Mouse (Mus musculus) CD8-positive naive resting alpha-beta T cell, adult 2 months (primary cell): Measurements from ENCODE around the gene Lhfpl2.

Experiments
- DNase-seq, 2 experiments: peaks; one replicate each; pipeline ENCODE4 v3.0.0; 2022; ENCODE audit warnings: low read depth in 2 of 2, low spot score in 2 of 2

Lhfpl2 gene

GRCm38 (mm10) chr13:94207973-94208372 lies 150.4 kb downstream of the Lhfpl2 start:
- no peak for DNase-seq

DNA sequence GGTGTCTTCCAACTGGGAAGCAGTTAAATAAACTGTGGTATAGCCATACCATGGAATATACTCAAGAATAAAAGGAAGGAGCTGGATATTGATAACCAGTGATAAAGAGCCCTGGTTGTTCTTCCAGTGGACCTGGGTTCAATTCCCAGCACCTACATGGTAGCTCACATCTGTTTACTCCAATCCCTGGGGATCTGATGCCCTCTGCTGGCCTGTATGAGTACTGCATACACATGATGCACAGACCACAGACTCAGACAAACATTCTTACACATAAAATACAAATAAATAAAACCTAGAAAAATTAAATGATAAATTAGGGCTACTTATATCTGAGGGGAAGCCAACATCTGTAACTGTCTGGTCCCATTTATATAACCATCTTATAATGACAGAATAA lies 151.3 kb downstream of the Lhfpl2 start:
- DNase-seq, result no peak

DNA sequence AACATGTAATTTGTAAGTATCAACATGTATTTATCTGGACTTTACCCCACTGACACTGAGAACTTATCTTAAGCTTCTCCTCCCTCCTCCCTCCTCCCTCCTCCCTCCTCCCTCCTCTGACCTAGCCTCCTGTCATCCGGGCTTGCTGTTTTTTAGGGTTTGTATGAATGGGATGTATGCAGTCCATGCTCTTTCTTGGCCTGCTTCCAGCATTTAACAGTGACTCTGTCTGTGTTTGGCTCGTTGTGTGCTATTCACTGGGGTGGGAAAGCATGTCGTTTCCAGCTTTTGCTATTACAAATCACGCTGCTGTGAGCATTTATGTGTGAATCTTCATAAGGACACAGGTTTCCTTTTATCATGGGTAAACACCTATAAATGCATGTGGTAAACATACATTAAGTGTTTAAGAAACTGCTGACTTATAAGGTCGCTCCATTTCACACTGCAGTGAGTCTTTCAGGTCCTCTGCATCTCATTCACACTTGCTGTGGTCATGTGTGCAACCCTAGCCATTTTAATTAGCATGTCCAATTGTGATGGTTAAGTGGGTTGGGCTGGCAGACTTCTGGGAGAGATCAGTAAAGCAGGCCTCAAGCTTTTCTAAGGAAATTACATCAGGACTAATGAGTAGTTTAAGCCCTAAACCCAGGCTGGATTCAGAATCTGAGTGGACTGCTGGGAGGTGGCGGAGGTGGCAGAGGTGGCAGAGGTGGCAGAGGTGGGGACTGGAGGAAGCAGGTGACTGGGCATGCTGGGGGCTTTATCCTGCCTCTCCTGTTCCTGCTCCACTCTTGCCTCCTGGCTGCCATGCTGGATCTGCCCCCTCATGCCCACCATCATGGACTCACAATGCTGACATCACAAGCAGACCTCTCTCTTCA lies 153.9 kb downstream of the Lhfpl2 start:
- DNase-seq, result no peak

GRCm38 (mm10) chr13:94212179-94212578 lies 154.6 kb downstream of the Lhfpl2 start:
- DNase-seq, result no peak

DNA sequence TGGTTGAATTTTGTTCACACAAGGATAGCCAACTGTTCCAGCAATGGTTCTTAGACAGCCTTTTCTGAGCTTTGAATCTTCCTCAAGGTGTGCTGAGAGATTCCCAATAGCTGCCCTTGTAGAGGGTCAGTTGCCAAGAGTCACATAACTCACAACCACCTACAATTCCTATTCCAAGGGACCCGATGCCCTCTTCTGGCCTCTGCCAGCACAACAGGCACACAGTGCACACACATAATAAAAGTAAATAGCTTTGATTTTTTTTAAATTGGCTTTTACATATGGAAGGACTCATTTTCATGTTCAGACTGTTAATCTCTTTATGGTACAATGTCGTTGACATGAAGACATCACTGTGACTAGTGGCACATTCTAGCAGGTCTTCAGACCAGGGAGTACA lies 155.1 kb downstream of the Lhfpl2 start:
- DNase-seq, result no peak

DNA sequence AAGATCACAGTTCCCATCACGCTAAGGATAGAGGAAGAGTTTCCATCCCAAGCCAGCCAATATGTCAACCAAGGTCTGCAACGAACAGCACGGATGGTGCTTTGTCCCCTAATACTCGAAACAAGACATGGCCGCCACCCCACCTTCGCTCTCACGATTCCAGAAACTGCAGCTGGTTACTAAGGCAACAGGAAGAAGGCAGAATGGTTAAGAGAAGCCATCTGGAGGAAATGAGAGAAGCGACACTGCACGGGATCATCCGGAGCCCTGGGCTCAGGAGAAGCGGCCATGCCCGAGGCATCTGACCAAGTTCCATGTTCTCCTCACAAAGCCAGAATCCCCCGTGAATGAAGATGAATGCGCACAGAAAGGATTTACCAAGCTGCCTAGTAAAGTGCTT lies 166.0 kb downstream of the Lhfpl2 start:
- no peak for DNase-seq

- no peak for DNase-seq
These were observed 167.4 kb downstream of the Lhfpl2 start for GRCm38 (mm10) chr13:94224717-94225705.

DNA sequence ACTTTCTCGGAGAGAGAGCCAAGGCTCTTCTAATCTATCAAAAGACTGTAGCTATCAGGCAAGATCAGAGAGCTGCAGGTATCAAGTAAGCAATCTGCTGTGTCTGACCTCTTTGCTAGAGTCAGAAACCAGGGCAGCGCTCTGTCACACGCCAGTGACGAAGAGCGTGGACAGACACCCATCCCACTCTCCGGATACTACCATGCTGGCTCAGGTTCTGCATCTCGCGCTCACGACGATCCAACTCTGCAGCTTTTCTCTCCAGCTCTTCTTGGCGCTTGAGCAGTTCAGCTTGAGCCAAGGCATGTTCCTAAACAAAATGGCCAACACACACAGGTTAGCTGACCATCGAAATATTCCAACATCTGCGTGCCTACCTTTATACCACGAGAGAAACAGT lies 174.3 kb downstream of the Lhfpl2 start:
- DNase-seq, result no peak

DNA sequence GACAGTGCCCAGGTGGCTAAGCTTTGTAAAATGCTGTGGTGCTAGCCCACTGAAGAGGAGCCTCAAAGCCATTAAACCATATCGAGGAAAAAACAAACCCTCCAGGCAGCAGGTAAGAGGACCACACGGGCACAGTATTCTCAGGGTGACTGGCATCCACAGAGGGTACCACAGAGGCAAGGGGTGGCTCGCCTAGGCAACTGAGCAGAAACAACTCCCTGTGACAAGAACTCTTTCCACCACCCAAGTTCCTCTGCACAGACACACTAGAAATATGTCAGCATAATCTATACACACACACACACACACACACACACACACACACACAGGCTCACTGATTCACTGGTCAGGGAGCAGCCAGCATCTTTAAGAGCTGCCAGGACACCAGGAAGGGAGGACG lies 181.9 kb downstream of the Lhfpl2 start:
- DNase-seq, result no peak

- no peak for DNase-seq
These were observed 182.5 kb downstream of the Lhfpl2 start for GRCm38 (mm10) chr13:94240111-94240510.

DNA sequence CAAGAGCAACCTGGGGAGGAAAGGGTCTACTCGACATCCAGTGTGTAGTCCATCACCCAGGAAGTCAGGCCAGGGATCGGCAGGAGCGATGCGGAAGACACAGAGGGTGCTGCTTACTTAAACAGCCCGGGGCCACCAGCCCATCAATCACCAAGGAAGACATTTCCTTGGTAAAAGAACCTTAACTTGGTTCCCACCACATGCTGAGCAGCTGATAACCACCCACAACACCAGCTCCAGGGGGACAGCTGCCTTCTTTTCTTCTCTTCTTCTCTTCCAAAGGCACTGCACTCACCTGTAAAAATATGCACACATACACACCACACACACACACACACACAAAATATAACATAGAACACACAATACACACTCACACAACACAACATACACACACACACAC lies 183.3 kb downstream of the Lhfpl2 start:
- no peak for DNase-seq

DNA sequence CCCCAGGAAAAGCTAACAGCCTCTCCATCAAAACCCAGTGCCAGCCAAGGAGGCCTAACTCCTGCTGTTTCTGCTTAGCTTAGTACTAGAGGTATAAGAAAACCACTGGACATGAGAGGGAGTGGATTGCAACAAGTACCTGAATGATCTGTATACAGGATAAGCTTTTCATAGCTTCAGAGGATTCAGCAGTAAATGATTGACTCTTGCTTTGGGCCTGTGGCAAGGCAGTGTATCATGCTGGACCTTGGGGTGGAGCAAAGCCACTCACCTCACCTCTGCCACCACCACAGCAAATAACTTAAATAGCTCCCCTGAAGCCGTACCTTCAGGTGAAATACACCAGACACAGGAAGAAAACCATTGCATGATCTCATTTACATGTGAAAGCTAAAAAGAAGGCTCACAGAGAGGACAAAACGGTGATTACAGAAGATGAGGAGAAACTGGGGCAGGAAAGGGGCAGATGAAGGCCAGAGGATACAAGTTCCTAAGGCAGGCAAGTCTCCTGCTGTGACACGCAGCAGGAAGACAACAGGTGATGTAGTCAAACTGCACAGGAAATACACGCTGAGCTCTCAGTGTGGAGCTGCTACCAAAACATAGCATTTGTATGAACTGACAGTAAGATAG lies 184.4 kb downstream of the Lhfpl2 start:
- no peak for DNase-seq

- DNase-seq, result no peak
These were observed 185.3 kb downstream of the Lhfpl2 start for GRCm38 (mm10) chr13:94242897-94243296.
